27 mouse cellular contexts compared by ENCODE assay signal in genomic region chr1:73927819-73928218, GRCm38 (mm10).
DNase-seq lines count a peak whose midpoint lies in the region; ATAC-seq and TF ChIP-seq lines count a peak whose summit lies in the region.
"Had no signal": no experiment of that assay in that cellular context is flagged by ENCODE, and none has a peak within 500 bp of the region (broad histone marks: within the 10 kb centered on the region; RNA-seq: fewer than 3 reads in every experiment).

No protein-coding gene starts in this region.

- no peak overlapping the region for H3K9ac ChIP-seq in heart, adult 2 months (ENCODE audit: low read depth, low read length)
- no peak overlapping the region for H3K9ac ChIP-seq in kidney, embryonic 15.5 days
- H3K9ac ChIP-seq in lung, embryonic 16.5 days (ENCODE audit: low read length): no peak overlapping the region
- H3K9ac ChIP-seq: embryonic facial prominence, embryonic 12.5 days; hindbrain, embryonic 12.5 days; intestine, embryonic 15.5 days; limb, embryonic 12.5 days; midbrain, embryonic 13.5 days had no signal

- peaks cover 63% of the 10 kb centered on the region for H3K36me3 ChIP-seq in heart, adult 2 months (ENCODE audit: control insufficient read depth, insufficient read depth, low read length)
- H3K36me3 ChIP-seq in kidney, embryonic 15.5 days: peaks cover 55% of the 10 kb centered on the region
- H3K36me3 ChIP-seq in lung, embryonic 16.5 days (ENCODE audit: control insufficient read depth, insufficient read depth, low read length): peaks cover 23% of the 10 kb centered on the region

- WGBS in heart, adult 2 months: 61% methylated on average over 15 of the region's 15 CpGs
- WGBS in kidney, embryonic 15.5 days: 84% methylated on average over 15 of the region's 15 CpGs
- WGBS in lung, embryonic 16.5 days: 84% methylated on average over 15 of the region's 15 CpGs

- peak overlapping the region; percentile 64 for H3K27ac ChIP-seq in heart, adult 2 months
- H3K27ac ChIP-seq in kidney, embryonic 15.5 days: 0 out of 2 replicates have a peak overlapping the region, but pooled peaks have one; percentile 28
- peak overlapping the region; percentile 38 for H3K27ac ChIP-seq in lung, embryonic 16.5 days (ENCODE audit: low read length)
- H3K27ac ChIP-seq: embryonic facial prominence, embryonic 12.5 days; hindbrain, embryonic 12.5 days; hindbrain, postnatal 0 days; intestine, embryonic 15.5 days; limb, embryonic 12.5 days; midbrain, embryonic 13.5 days had no signal

- no peak for TF ChIP-seq CTCF in heart, adult 2 months (IDR thresholded peaks at IDR 0.05)

- no peaks in the 10 kb centered on the region for H3K9me3 ChIP-seq in kidney, embryonic 15.5 days (replicated peaks)
- no peaks in the 10 kb centered on the region for H3K9me3 ChIP-seq in lung, embryonic 16.5 days (ENCODE audit: control insufficient read depth, low read length)
- H3K9me3 ChIP-seq: embryonic facial prominence, embryonic 12.5 days; hindbrain, embryonic 12.5 days; intestine, embryonic 15.5 days; limb, embryonic 12.5 days; megakaryocyte, embryonic 14.5 days; midbrain, embryonic 13.5 days had no signal

- peaks cover 53% of the 10 kb centered on the region for H3K4me1 ChIP-seq in heart, adult 2 months (ENCODE audit: control insufficient read depth, insufficient read depth, low read length)
- peaks cover 54% of the 10 kb centered on the region for H3K4me1 ChIP-seq in kidney, embryonic 15.5 days
- H3K4me1 ChIP-seq in lung, embryonic 16.5 days (replicated peaks; ENCODE audit: control insufficient read depth, insufficient read depth, low read length): peaks cover 35% of the 10 kb centered on the region
- H3K4me1 ChIP-seq: embryonic facial prominence, embryonic 12.5 days; hindbrain, embryonic 12.5 days; limb, embryonic 12.5 days; midbrain, embryonic 13.5 days had no signal

- ATAC-seq in kidney, embryonic 15.5 days (replicated peaks; ENCODE audit: low FRiP score): no peak
- no peak for ATAC-seq in lung, embryonic 16.5 days (ENCODE audit: low read depth)
- ATAC-seq: forebrain, embryonic 14.5 days; hindbrain, postnatal 0 days; intestine, embryonic 15.5 days; midbrain, embryonic 13.5 days; Patski had no signal

- H3K4me2 ChIP-seq in kidney, embryonic 15.5 days: no peak overlapping the region
- no peak overlapping the region for H3K4me2 ChIP-seq in lung, embryonic 16.5 days (ENCODE audit: low read depth, low read length)
- H3K4me2 ChIP-seq: embryonic facial prominence, embryonic 12.5 days; hindbrain, embryonic 12.5 days; intestine, embryonic 15.5 days; limb, embryonic 12.5 days; liver, embryonic 11.5 days; midbrain, embryonic 13.5 days had no signal

- H3K79me2 ChIP-seq in heart, adult 2 months (replicated peaks; ENCODE audit: control insufficient read depth, insufficient read depth, low read length): no peaks in the 10 kb centered on the region

- no peak for TF ChIP-seq EP300 in heart, adult 2 months (IDR thresholded peaks at IDR 0.05; ENCODE audit: insufficient read depth, low read depth, low read length)

- intact Hi-C loops in heart, adult 2 months (cut with DNase I): loop anchor here (5.0 kb wide), 1 partner anchor 39 kb away; no protein-coding TSS in a partner anchor

- no peaks in the 10 kb centered on the region for H3K27me3 ChIP-seq in heart, adult 2 months (ENCODE audit: control insufficient read depth, insufficient read depth, low read length)
- H3K27me3 ChIP-seq in kidney, embryonic 15.5 days: no peaks in the 10 kb centered on the region
- H3K27me3 ChIP-seq in lung, embryonic 16.5 days (ENCODE audit: control insufficient read depth, insufficient read depth, low read depth, low read length): no peaks in the 10 kb centered on the region
- H3K27me3 ChIP-seq: embryonic facial prominence, embryonic 12.5 days; hindbrain, embryonic 12.5 days; intestine, embryonic 15.5 days; limb, embryonic 12.5 days; midbrain, embryonic 13.5 days; Patski had no signal

- no peak for DNase-seq in heart, adult 2 months
- no peak for DNase-seq in heart, postnatal 4 days
- DNase-seq in kidney, postnatal 36 days: no peak
- DNase-seq in lung, postnatal 36 days: no peak
- no peak for DNase-seq in cerebellum, postnatal 4 days (ENCODE audit: low spot score in 2 of 2)
- DNase-seq: adrenal gland, postnatal 10 days; cerebellum, adult 11 months; cerebellum, adult 9-10 months; cerebellum, postnatal 36 days; embryo, embryonic 11 days; gastrocnemius, postnatal 36 days; kidney, postnatal 4 days; layer of hippocampus, adult 9-11 months; thymus, adult 2 months; thymus, postnatal 36 days had no signal

- no peak overlapping the region for H3K4me3 ChIP-seq in heart, adult 2 months
- no peak overlapping the region for H3K4me3 ChIP-seq in kidney, embryonic 15.5 days (replicated peaks)
- no peak overlapping the region for H3K4me3 ChIP-seq in lung, embryonic 16.5 days (ENCODE audit: low read length)
- H3K4me3 ChIP-seq: embryonic facial prominence, embryonic 12.5 days; hindbrain, embryonic 12.5 days; intestine, embryonic 15.5 days; limb, embryonic 12.5 days; megakaryocyte, embryonic 14.5 days; midbrain, embryonic 13.5 days had no signal

- TF ChIP-seq POLR2A in heart, adult 2 months (IDR thresholded peaks at IDR 0.05; ENCODE audit: insufficient read depth, low read depth, low read length): no peak
